Mouse (Mus musculus) C2C12 (cell line): ENCODE measurements at regions not wholly inside any gene's neighbourhood (a gene's known extent, or its start where the extent isn't known, plus 50 kb on each side); places are given as distances from the start of the nearest gene placed in this dataset.
A peak's percentile ranks its signal among the peaks of the same experiment; 100 is the strongest.

ENCODE experiments used
- H3K27me3 ChIP-seq: one replicate; pipeline ENCODE4 v1.6.1; 2011; ENCODE audit not compliant: control insufficient read depth, insufficient read depth, insufficient read length
- H3K36me3 ChIP-seq: one replicate; pipeline ENCODE4 v1.6.1; 2011; ENCODE audit not compliant: control insufficient read depth, insufficient read depth
- H3K4me3 ChIP-seq: one replicate; pipeline ENCODE4 v1.5.1; 2011; ENCODE audit warnings: mild to moderate bottlenecking, control low read depth; ENCODE audit not compliant: poor library complexity, insufficient read depth, severe bottlenecking
- H3K79me2 ChIP-seq: one replicate; pipeline ENCODE4 v1.6.1; 2011; ENCODE audit not compliant: control insufficient read depth, insufficient read depth
- H3K79me3 ChIP-seq: one replicate; pipeline ENCODE4 v1.6.1; 2011; ENCODE audit warnings: low read depth, control low read depth
- H3ac ChIP-seq: one replicate; pipeline ENCODE3; 2011; ENCODE audit warnings: low read depth; ENCODE audit not compliant: control insufficient read depth, insufficient read length
- CEBPB ChIP-seq: IDR thresholded peaks from one replicate; pipeline ENCODE4 v1.6.1; 2011; ENCODE audit warnings: low read depth, mild to moderate bottlenecking, control low read depth, moderate library complexity
- CTCF ChIP-seq: IDR thresholded peaks from one replicate; pipeline ENCODE4 v1.5.1; 2011; ENCODE audit not compliant: control insufficient read depth, insufficient read depth, insufficient read length
- FOSL1 ChIP-seq: IDR thresholded peaks from one replicate; pipeline ENCODE4 v1.8.0; 2011; ENCODE audit warnings: mild to moderate bottlenecking, low read length; ENCODE audit not compliant: poor library complexity, insufficient read depth, severe bottlenecking
- MAX ChIP-seq: IDR thresholded peaks from one replicate; pipeline ENCODE4 v1.6.1; 2011; ENCODE audit warnings: mild to moderate bottlenecking, control low read depth
- MYOD1 ChIP-seq: IDR thresholded peaks from one replicate; pipeline ENCODE4 v1.6.1; 2011; ENCODE audit warnings: low read depth; ENCODE audit not compliant: control insufficient read depth, insufficient read length
- MYOG ChIP-seq: IDR thresholded peaks from one replicate; pipeline ENCODE4 v1.6.1; 2011; ENCODE audit not compliant: control insufficient read depth, insufficient read length; ENCODE audit errors: extremely low read depth
- USF1 ChIP-seq: IDR thresholded peaks from one replicate; pipeline ENCODE4 v1.6.1; 2011; ENCODE audit warnings: low read depth, mild to moderate bottlenecking, control low read depth, moderate library complexity

DNA sequence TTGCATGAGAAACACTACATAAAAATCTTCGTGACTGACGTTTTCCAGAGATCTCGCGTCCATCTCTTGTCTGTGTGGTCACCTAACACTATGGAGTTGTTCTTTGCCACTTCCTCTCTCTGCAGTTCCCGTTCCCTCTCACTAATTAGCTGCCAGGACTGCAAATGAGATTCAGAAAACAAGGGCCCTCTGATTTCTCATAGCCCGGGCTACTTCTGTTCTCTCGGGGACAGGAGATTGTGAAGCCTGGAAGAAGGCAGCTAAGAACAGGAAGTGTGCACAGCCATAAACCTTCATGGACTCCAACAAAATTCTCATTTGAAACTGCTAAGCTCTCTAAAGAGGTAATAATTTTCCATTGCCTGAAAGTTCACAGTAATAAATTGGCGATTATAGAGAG is 358.9 kb upstream of the Actbl2 start:
- TF ChIP-seq MYOG, result no peak
- Histone ChIP-seq H3K27me3 (no peaks in the 10 kb centered on the region), H3ac (no peak overlapping the region), H3K36me3 (no peaks in the 10 kb centered on the region), H3K79me3 (no peaks in the 10 kb centered on the region), H3K4me3 (no peak overlapping the region), H3K79me2 (no peaks in the 10 kb centered on the region)

- Histone ChIP-seq H3ac (no peak overlapping the region), H3K27me3 (no peaks in the 10 kb centered on the region)
- no peak for TF ChIP-seq CEBPB
- TF ChIP-seq USF1, result no peak
- no peak for TF ChIP-seq MYOD1
- TF ChIP-seq MAX, result no peak
- no peak for TF ChIP-seq CTCF
- no peak for TF ChIP-seq FOSL1
- TF ChIP-seq MYOG, result no peak
Measured at GRCm38 (mm10) chr13:110897621-110898020, 357.2 kb upstream of the Actbl2 start.

GRCm38 (mm10) chr13:110902994-110903644 is 351.7 kb upstream of the Actbl2 start:
- H3K36me3 ChIP-seq, result no peaks in the 10 kb centered on the region
- no peak for TF ChIP-seq MYOD1
- peak; percentile 40 for TF ChIP-seq MAX
- H3K4me3 ChIP-seq, result no peak overlapping the region
- no peaks in the 10 kb centered on the region for H3K79me3 ChIP-seq
- no peaks in the 10 kb centered on the region for H3K79me2 ChIP-seq
- no peak overlapping the region for H3ac ChIP-seq
- H3K27me3 ChIP-seq, result no peaks in the 10 kb centered on the region

More at GRCm38 (mm10) chr13:110897621-110898020, 357.2 kb upstream of the Actbl2 start:
- no peaks in the 10 kb centered on the region for H3K79me3 ChIP-seq
- no peaks in the 10 kb centered on the region for H3K79me2 ChIP-seq
- H3K4me3 ChIP-seq, result no peak overlapping the region
- no peaks in the 10 kb centered on the region for H3K36me3 ChIP-seq

- no peaks in the 10 kb centered on the region for H3K79me3 ChIP-seq
- no peaks in the 10 kb centered on the region for H3K27me3 ChIP-seq
- TF ChIP-seq USF1 (no peak), CEBPB (peak; percentile 59), MYOD1 (peak; percentile 86), MAX (no peak)
- no peaks in the 10 kb centered on the region for H3K79me2 ChIP-seq
- no peak overlapping the region for H3ac ChIP-seq
- no peaks in the 10 kb centered on the region for H3K36me3 ChIP-seq
- H3K4me3 ChIP-seq, result no peak overlapping the region
Measured at GRCm38 (mm10) chr13:110907319-110907955, 347.4 kb upstream of the Actbl2 start.

GRCm38 (mm10) chr13:110911866-110912265 is 342.9 kb upstream of the Actbl2 start:
- H3K79me3 ChIP-seq, result no peaks in the 10 kb centered on the region
- no peak overlapping the region for H3K4me3 ChIP-seq
- no peaks in the 10 kb centered on the region for H3K27me3 ChIP-seq
- no peak overlapping the region for H3ac ChIP-seq
- no peaks in the 10 kb centered on the region for H3K36me3 ChIP-seq
- no peaks in the 10 kb centered on the region for H3K79me2 ChIP-seq
- TF ChIP-seq MAX (no peak), FOSL1 (peak; percentile 95), CTCF (no peak), CEBPB (peak; percentile 49), USF1 (no peak), MYOD1 (no peak), MYOG (no peak)

DNA sequence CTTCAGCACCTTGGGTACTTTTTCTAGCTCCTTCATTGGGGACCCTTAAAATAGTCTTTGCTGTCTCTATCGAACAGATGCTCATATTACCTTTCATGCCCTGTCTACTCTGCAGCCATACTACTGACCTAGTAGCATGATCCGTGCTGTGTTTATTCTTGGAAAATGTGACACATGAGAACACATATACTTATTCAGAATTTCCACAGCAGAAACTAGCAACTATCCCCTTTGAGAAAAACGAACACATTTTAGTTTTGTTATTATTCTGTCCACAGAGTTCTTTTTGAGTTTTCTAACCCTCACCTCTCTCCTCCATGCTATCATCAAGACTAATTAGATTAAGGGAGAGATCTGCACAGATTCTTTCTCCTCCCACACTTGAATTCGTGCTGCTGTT is 341.6 kb upstream of the Actbl2 start:
- H3K79me3 ChIP-seq, result no peaks in the 10 kb centered on the region
- H3K27me3 ChIP-seq, result no peaks in the 10 kb centered on the region
- no peak overlapping the region for H3K4me3 ChIP-seq
- no peaks in the 10 kb centered on the region for H3K79me2 ChIP-seq
- H3ac ChIP-seq, result no peak overlapping the region
- H3K36me3 ChIP-seq, result no peaks in the 10 kb centered on the region
- TF ChIP-seq CTCF (no peak), USF1 (no peak), CEBPB (no peak), MYOG (no peak), MAX (no peak), FOSL1 (no peak), MYOD1 (no peak)
